Mouse (Mus musculus): Measurements from ENCODE around the gene Fads2. TPM values are rescaled to one million over a fixed set of nuclear protein-coding genes. Genes with fewer than 3 reads are reported as not detected.

Fads2 gene
- polyA plus RNA-seq, 1 experiment from 2014 or later = 57.0 TPM

- Histone ChIP-seq H3K27me3 (ENCODE audit: control insufficient read depth, insufficient read depth, low read length) (no peaks in the 10 kb centered on the region), H3K9me3 (ENCODE audit: control insufficient read depth, low read length) (no peaks in the 10 kb centered on the region)
- ATAC-seq (ENCODE audit: insufficient number of reproducible peaks, low FRiP score, low TSS enrichment, low read depth) = no peak
Measured at GRCm38 (mm10) chr19:10107051-10107611, 5.6 kb upstream of the Fads2 start.

GRCm38 (mm10) chr19:10106634-10107033 is 5.1 kb upstream of the Fads2 start:
- Histone ChIP-seq H3K27me3 (ENCODE audit: control insufficient read depth, insufficient read depth, low read length) (no peaks in the 10 kb centered on the region), H3K4me2 (ENCODE audit: low read depth, severe bottlenecking) (no peak overlapping the region), H3K36me3 (ENCODE audit: control insufficient read depth, insufficient read depth, low read length) (no peaks in the 10 kb centered on the region), H3K4me1 (ENCODE audit: control insufficient read depth, insufficient read depth, low read length) (no peaks in the 10 kb centered on the region), H3K9ac (ENCODE audit: low read length) (no peak overlapping the region), H3K27ac (replicated peaks; ENCODE audit: low read depth, low read length) (no peak overlapping the region), H3K4me3 (ENCODE audit: low read depth, low read length) (no peak overlapping the region), H3K9me3 (ENCODE audit: control insufficient read depth, low read length) (no peaks in the 10 kb centered on the region)
- 84% methylated on average over 2 of the region's 2 CpGs for WGBS
- ATAC-seq (ENCODE audit: insufficient number of reproducible peaks, low FRiP score, low TSS enrichment, low read depth) = no peak
- DNase-seq (ENCODE audit: low spot score) = no peak

More at GRCm38 (mm10) chr19:10107051-10107611, 5.6 kb upstream of the Fads2 start:
- no peaks in the 10 kb centered on the region for H3K4me1 ChIP-seq (ENCODE audit: control insufficient read depth, insufficient read depth, low read length)
- no peak overlapping the region for H3K9ac ChIP-seq (ENCODE audit: low read length)
- no peaks in the 10 kb centered on the region for H3K36me3 ChIP-seq (ENCODE audit: control insufficient read depth, insufficient read depth, low read length)
- no peak overlapping the region for H3K4me2 ChIP-seq (ENCODE audit: low read depth, severe bottlenecking)
- no peak for DNase-seq (ENCODE audit: low spot score)
- H3K27ac ChIP-seq (replicated peaks; ENCODE audit: low read depth, low read length) = no peak overlapping the region
- 88% methylated on average over 5 of the region's 5 CpGs for WGBS
- H3K4me3 ChIP-seq (ENCODE audit: low read depth, low read length) = no peak overlapping the region

GRCm38 (mm10) chr19:10105034-10105493 is 3.5 kb upstream of the Fads2 start:
- whole genome bisulfite sequencing = 81% methylated on average over 10 of the region's 10 CpGs
- no peak for ATAC-seq (ENCODE audit: insufficient number of reproducible peaks, low FRiP score, low TSS enrichment, low read depth)

GRCm38 (mm10) chr19:10104234-10104633 is 2.7 kb upstream of the Fads2 start:
- Histone ChIP-seq H3K4me3 (ENCODE audit: low read depth, low read length) (no peak overlapping the region), H3K9me3 (ENCODE audit: control insufficient read depth, low read length) (no peaks in the 10 kb centered on the region), H3K36me3 (ENCODE audit: control insufficient read depth, insufficient read depth, low read length) (no peaks in the 10 kb centered on the region), H3K27ac (replicated peaks; ENCODE audit: low read depth, low read length) (no peak overlapping the region), H3K27me3 (ENCODE audit: control insufficient read depth, insufficient read depth, low read length) (no peaks in the 10 kb centered on the region), H3K4me2 (ENCODE audit: low read depth, severe bottlenecking) (no peak overlapping the region), H3K4me1 (ENCODE audit: control insufficient read depth, insufficient read depth, low read length) (0 out of 2 replicates have a peak, but pooled peaks cover 2% of the 10 kb centered on the region), H3K9ac (ENCODE audit: low read length) (no peak overlapping the region)
- no peak for ATAC-seq (ENCODE audit: insufficient number of reproducible peaks, low FRiP score, low TSS enrichment, low read depth)
- WGBS = 86% methylated on average over 6 of the region's 6 CpGs
- no peak for DNase-seq (ENCODE audit: low spot score)

More at GRCm38 (mm10) chr19:10105034-10105493, 3.5 kb upstream of the Fads2 start:
- no peak overlapping the region for H3K4me3 ChIP-seq (ENCODE audit: low read depth, low read length)
- H3K27ac ChIP-seq (replicated peaks; ENCODE audit: low read depth, low read length) = no peak overlapping the region
- no peaks in the 10 kb centered on the region for H3K27me3 ChIP-seq (ENCODE audit: control insufficient read depth, insufficient read depth, low read length)
- no peak overlapping the region for H3K9ac ChIP-seq (ENCODE audit: low read length)
- no peaks in the 10 kb centered on the region for H3K4me1 ChIP-seq (ENCODE audit: control insufficient read depth, insufficient read depth, low read length)
- no peaks in the 10 kb centered on the region for H3K36me3 ChIP-seq (ENCODE audit: control insufficient read depth, insufficient read depth, low read length)
- no peak for DNase-seq (ENCODE audit: low spot score)
- no peak overlapping the region for H3K4me2 ChIP-seq (ENCODE audit: low read depth, severe bottlenecking)
- no peaks in the 10 kb centered on the region for H3K9me3 ChIP-seq (ENCODE audit: control insufficient read depth, low read length)

GRCm38 (mm10) chr19:10102054-10102700 is 631 bp upstream of the Fads2 start:
- H3K9me3 ChIP-seq (ENCODE audit: control insufficient read depth, low read length) = no peaks in the 10 kb centered on the region
- DNase-seq (ENCODE audit: low spot score) = no peak
- peak overlapping the region; percentile 87 for H3K27ac ChIP-seq (replicated peaks; ENCODE audit: low read depth, low read length)
- H3K4me1 ChIP-seq (ENCODE audit: control insufficient read depth, insufficient read depth, low read length) = 0 out of 2 replicates have a peak, but pooled peaks cover 2% of the 10 kb centered on the region
- H3K4me3 ChIP-seq (ENCODE audit: low read depth, low read length) = peak overlapping the region; percentile 77
- no peak for ATAC-seq (ENCODE audit: insufficient number of reproducible peaks, low FRiP score, low TSS enrichment, low read depth)
- WGBS = 5% methylated on average over 24 of the region's 25 CpGs
- no peaks in the 10 kb centered on the region for H3K27me3 ChIP-seq (ENCODE audit: control insufficient read depth, insufficient read depth, low read length)
- peak overlapping the region; percentile 85 for H3K9ac ChIP-seq (ENCODE audit: low read length)
- H3K36me3 ChIP-seq (ENCODE audit: control insufficient read depth, insufficient read depth, low read length) = peaks cover 2% of the 10 kb centered on the region; the same call in 1 of the 2 replicates
- H3K4me2 ChIP-seq (ENCODE audit: low read depth, severe bottlenecking) = peak overlapping the region; percentile 55

GRCm38 (mm10) chr19:10100631-10101071 is 895 bp downstream of the Fads2 start:
- Histone ChIP-seq H3K4me2 (ENCODE audit: low read depth, severe bottlenecking) (peak overlapping the region; percentile 55), H3K4me3 (ENCODE audit: low read depth, low read length) (peak overlapping the region; percentile 77), H3K9ac (ENCODE audit: low read length) (peak overlapping the region; percentile 85), H3K27me3 (ENCODE audit: control insufficient read depth, insufficient read depth, low read length) (no peaks in the 10 kb centered on the region), H3K27ac (replicated peaks; ENCODE audit: low read depth, low read length) (peak overlapping the region; percentile 87), H3K4me1 (ENCODE audit: control insufficient read depth, insufficient read depth, low read length) (0 out of 2 replicates have a peak, but pooled peaks cover 2% of the 10 kb centered on the region), H3K36me3 (ENCODE audit: control insufficient read depth, insufficient read depth, low read length) (peaks cover 2% of the 10 kb centered on the region; the same call in 1 of the 2 replicates), H3K9me3 (ENCODE audit: control insufficient read depth, low read length) (no peaks in the 10 kb centered on the region)
- ATAC-seq (ENCODE audit: insufficient number of reproducible peaks, low FRiP score, low TSS enrichment, low read depth) (peak; percentile 37; the same call in 1 of the 2 replicates), DNase-seq (ENCODE audit: low spot score) (peak; percentile 85)
- under 1% methylated on average over 21 of the region's 21 CpGs for WGBS

GRCm38 (mm10) chr19:10097826-10098225 is 3.7 kb downstream of the Fads2 start:
- Histone ChIP-seq H3K27me3 (ENCODE audit: control insufficient read depth, insufficient read depth, low read length) (no peaks in the 10 kb centered on the region), H3K9ac (ENCODE audit: low read length) (no peak overlapping the region), H3K36me3 (ENCODE audit: control insufficient read depth, insufficient read depth, low read length) (peaks cover 9% of the 10 kb centered on the region), H3K4me3 (ENCODE audit: low read depth, low read length) (no peak overlapping the region), H3K27ac (replicated peaks; ENCODE audit: low read depth, low read length) (no peak overlapping the region), H3K9me3 (ENCODE audit: control insufficient read depth, low read length) (no peaks in the 10 kb centered on the region), H3K4me2 (ENCODE audit: low read depth, severe bottlenecking) (no peak overlapping the region), H3K4me1 (ENCODE audit: control insufficient read depth, insufficient read depth, low read length) (0 out of 2 replicates have a peak, but pooled peaks cover 2% of the 10 kb centered on the region)
- no peak for DNase-seq (ENCODE audit: low spot score)
- ATAC-seq (ENCODE audit: insufficient number of reproducible peaks, low FRiP score, low TSS enrichment, low read depth) = no peak
- WGBS = 90% methylated on average over 5 of the region's 5 CpGs

- H3K9me3 ChIP-seq (ENCODE audit: control insufficient read depth, low read length) = no peaks in the 10 kb centered on the region
- H3K9ac ChIP-seq (ENCODE audit: low read length) = no peak overlapping the region
- no peak overlapping the region for H3K27ac ChIP-seq (replicated peaks; ENCODE audit: low read depth, low read length)
- 82% methylated on average over 2 of the region's 2 CpGs for WGBS
- H3K4me3 ChIP-seq (ENCODE audit: low read depth, low read length) = no peak overlapping the region
- peaks cover 11% of the 10 kb centered on the region for H3K36me3 ChIP-seq (ENCODE audit: control insufficient read depth, insufficient read depth, low read length)
- H3K27me3 ChIP-seq (ENCODE audit: control insufficient read depth, insufficient read depth, low read length) = no peaks in the 10 kb centered on the region
- no peak for DNase-seq (ENCODE audit: low spot score)
- no peak overlapping the region for H3K4me2 ChIP-seq (ENCODE audit: low read depth, severe bottlenecking)
- no peak for ATAC-seq (ENCODE audit: insufficient number of reproducible peaks, low FRiP score, low TSS enrichment, low read depth)
- 0 out of 2 replicates have a peak, but pooled peaks cover 2% of the 10 kb centered on the region for H3K4me1 ChIP-seq (ENCODE audit: control insufficient read depth, insufficient read depth, low read length)
Measured at GRCm38 (mm10) chr19:10096371-10096876, 5.1 kb downstream of the Fads2 start.
